Mouse (Mus musculus) lung, postnatal 36 days (tissue): Measurements from ENCODE around the gene Prdm16.

Experiments used
- DNase-seq: peaks from one replicate; pipeline ENCODE4 v3.0.0; 2022; ENCODE audit warnings: mixed read lengths

Gene Prdm16

GRCm38 (mm10) chr4:154313622-154313967 is 323.1 kb downstream of the Prdm16 start:
- DNase-seq, result no peak

DNA sequence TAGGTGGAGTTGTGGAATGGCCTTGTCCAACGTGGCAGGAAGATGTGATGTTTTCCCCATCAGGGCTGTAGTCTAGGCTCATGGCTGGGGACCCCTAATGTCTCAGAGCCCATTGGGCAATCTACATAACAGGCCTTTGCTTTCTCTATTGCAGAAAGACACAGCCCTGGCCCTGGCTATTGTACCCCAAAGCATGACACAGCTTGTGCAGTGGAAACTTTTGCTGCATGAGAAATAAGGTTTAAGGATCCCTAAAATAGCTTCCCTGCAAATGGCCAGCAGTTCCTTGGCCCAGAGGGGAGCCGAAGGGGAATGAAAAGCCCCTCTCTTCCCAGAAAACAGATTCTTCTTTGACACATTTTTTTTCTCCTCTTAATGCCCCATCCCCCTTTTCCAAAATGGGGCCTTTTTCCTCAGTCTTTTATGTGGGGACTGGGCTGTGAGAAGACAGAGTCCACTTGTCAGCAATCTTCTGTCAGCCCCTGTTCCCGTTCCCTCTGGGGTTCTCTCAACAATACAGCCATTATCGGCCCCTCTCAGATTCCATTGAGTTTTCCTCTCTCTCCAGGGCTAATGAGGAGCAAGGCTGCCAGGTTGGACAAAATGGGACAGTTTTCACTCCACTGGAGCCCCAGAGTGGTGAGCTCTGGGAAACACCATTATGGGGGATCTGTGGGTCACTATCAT is 323.6 kb downstream of the Prdm16 start:
- DNase-seq, result no peak

DNA sequence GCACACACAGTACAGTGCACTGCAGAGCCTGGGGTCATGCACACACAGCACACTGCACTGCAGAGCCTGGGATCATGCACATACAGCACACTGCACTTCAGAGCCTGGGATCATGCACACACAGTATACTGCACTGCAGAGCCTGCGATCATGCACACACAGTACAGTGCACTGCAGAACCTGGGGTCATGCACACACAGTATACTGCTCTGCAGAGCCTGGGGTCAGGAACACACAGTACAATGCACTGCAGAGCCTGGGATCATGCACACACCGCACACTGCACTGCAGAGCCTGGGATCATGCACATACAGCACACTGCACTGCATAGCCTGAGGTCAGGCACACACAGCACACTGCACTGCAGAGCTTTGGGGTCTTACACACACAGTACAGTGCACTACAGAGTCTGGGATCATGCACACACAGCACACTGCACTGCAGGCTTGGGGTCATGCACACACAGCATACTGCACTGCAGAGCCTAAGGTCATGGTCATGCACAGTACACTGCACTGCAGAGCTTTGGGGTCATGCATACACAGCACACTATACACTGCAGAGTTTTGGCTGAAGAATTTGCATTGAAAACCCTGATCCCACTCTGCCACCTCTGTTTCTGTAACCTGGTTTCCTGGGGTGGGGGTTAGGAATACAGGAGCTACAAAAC is 324.4 kb downstream of the Prdm16 start:
- no peak for DNase-seq

DNA sequence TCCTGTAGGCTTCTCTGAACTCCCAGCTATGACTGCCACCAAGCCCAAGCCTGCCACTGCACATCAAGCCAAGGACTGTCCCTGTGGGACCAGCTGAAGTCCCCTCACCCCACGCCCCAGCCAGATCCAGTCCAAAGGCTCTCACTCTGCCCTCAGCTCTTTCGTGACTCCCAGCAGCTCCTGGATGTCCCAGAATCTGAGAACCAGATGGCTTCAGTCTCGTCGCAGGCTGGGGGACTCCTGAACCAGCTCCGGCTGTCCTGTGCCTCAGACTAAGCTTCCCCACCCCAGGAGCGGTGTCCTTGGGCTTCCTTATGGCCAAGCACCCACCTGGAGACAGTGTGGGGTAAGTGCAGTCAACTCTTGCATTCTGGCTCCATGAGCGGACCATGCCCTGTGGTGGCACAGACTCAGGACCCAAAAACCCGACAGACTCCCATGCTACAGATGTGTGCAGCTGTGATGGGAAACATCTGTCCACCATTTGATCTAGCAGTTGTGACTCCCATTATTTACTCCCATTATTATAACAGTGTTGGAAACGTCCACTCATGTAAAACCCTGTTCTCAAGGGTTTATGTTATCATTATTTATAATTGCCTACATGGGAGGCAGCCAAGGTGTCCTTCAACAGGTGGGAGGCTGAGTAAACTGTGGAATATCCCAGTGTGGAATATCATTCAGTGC is 326.0 kb downstream of the Prdm16 start:
- no peak for DNase-seq

DNA sequence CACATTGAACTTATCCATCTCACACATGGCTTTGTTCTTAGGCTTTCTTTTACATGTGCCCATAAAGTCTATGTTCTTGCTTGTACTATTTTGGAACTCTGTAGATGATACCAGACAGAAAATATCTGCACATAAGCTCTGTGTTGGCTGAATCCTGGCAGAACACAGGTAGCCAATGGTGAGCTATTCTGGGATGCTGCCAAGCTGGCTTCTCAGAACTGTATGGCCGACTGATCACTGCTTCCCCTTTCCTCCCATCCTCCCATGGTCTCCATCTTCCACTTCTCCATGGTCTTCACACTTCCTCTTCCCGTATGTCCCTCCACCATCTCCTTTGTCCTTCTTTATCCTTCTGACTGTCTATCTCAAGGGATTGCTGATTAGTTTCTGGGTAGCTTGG is 327.5 kb downstream of the Prdm16 start:
- DNase-seq, result no peak

GRCm38 (mm10) chr4:154301466-154301881 is 335.2 kb downstream of the Prdm16 start, which contains the start of gene Arhgef16:
TSS of gene Arhgef16 (minus strand) at chr4:154301676.
- peak; percentile 46 for DNase-seq

- peak; percentile 84 for DNase-seq
Measured at GRCm38 (mm10) chr4:154299541-154300271, 337.0 kb downstream of the Prdm16 start.

GRCm38 (mm10) chr4:154297761-154298160 is 338.9 kb downstream of the Prdm16 start:
- peak; percentile 70 for DNase-seq

- peak; percentile 21 for DNase-seq
Measured at GRCm38 (mm10) chr4:154294262-154294731, 342.4 kb downstream of the Prdm16 start.

DNA sequence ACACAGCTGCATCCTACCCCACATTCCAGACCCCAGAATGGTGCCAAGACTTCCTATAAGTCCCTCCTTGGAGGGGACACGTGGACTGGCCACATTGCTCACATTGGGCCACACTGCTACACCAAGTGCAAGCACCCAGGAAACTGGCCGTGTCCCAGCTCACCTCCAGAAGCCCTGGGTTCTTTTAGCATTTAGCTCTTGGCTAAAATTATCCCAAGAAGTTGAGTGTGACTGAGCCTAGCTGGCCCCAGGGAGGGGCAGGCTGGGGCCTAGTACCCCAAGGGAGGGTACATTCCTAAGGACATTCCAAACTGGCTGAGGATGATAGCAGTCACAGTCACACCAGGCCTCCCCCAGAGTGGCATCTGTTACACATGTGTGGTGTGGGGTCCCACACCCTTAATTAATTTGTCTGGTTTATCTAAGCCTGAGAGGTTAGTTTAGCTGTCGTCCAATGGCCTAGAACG is 342.9 kb downstream of the Prdm16 start:
- DNase-seq, result peak; percentile 22

DNA sequence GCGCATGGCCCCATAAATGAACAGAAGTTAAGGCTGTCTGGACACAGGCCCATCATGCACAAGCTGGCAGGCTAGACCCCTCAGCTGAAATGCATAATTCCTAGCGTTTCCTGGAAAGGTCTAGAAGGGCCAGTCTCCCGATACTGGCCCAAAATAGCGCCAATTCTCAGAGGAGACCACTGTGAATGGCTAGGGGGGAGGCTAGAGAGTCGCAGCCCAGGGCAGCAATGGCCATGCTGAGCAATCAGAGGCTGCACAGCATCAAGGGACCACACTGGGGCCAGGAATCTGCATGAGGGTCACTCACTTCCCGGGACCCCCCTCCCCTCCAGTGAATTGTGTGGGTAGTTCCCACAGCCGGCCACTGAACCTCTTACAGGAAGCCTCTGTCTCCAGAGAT is 353.0 kb downstream of the Prdm16 start:
- no peak for DNase-seq

DNA sequence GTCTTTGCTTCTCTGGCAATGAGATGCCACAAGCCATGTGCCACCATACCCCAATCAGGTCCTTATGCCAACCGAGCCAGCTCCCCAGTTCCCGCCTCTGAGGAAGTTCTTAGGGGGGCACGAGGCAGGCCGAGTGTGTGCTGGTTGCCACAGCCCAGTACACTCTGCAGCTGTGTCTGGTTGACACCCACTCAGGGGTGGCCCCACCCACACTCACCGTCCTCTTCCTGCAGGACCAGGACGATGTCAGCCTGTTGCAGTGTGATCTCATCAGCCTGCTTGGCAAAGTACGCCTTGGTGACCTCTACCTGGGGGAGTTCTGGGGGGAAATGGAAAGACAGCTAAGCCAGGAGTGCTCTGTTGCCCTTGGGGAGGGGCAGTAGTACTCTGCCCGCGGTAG is 357.2 kb downstream of the Prdm16 start:
- no peak for DNase-seq

DNA sequence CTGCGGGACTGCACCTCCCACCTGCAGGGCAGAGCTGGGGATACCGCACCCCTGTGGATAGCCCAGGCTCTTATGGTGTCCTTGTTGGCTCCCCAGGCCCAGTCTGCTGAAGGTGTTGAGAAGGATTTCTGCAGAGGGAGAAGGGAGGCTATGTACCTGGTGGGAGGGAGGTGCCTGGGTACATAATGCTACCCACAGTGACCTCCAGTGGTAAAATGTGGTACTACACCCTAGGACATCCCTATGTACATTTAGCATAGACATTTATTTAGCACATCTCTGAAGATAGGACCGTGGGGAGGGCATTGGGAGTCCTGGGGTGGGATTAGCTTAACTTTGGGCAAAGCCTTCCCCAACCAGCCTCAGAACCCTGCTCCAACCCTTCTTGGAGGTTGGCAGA is 363.7 kb downstream of the Prdm16 start:
- peak; percentile 85 for DNase-seq

GRCm38 (mm10) chr4:154269520-154269919 is 367.2 kb downstream of the Prdm16 start:
- DNase-seq, result peak; percentile 14

- DNase-seq, result no peak
Measured at GRCm38 (mm10) chr4:154267511-154267910, 369.2 kb downstream of the Prdm16 start.
